Mouse (Mus musculus) midbrain, embryonic 13.5 days (tissue): ENCODE measurements around the gene Sstr3. TPM values are rescaled to one million over a fixed set of nuclear protein-coding genes. Genes with fewer than 3 reads are reported as not detected.

ENCODE experiments used
- polyA plus RNA-seq: library from polyadenylated mRNA; unstranded; fragments of >200 nt; fragmentation: Nextera tagmentation; extraction: Ambion mirVana; gene quantifications from 2 replicates; pipeline ENCODE4 v1.2.1, GENCODE M21; 2015

The Sstr3 gene
- polyA plus RNA-seq, 1 experiment from 2014 or later, result 0.26 TPM

Other genes starting within 250 kb of the Sstr3 start
- gene Csf2rb2, start 239.0 kb downstream of the Sstr3 start, polyA plus RNA-seq, result 0.09 and 0.34 TPM in 2 replicates
- 0.61 and 1.0 TPM in 2 replicates for gene Csf2rb, start 218.9 kb downstream of the Sstr3 start, polyA plus RNA-seq
- not detected in 2 replicates for gene Tex33, start 148.8 kb downstream of the Sstr3 start, polyA plus RNA-seq
- gene Tst, start 138.8 kb downstream of the Sstr3 start, polyA plus RNA-seq, result 6.5 and 8.8 TPM in 2 replicates
- gene Mpst, start 138.3 kb downstream of the Sstr3 start, polyA plus RNA-seq, result 1.3 and 2.8 TPM in 2 replicates
- gene Kctd17, start 116.1 kb downstream of the Sstr3 start, polyA plus RNA-seq, result 107 and 117 TPM in 2 replicates
- gene Tmprss6, start 76.1 kb downstream of the Sstr3 start, polyA plus RNA-seq, result 0.16 TPM in 1 of 2 replicates, not detected in the other
- not detected in 2 replicates for gene Il2rb, start 49.4 kb downstream of the Sstr3 start, polyA plus RNA-seq
- 4.8 and 5.6 TPM in 2 replicates for gene C1qtnf6, start 13.3 kb downstream of the Sstr3 start, polyA plus RNA-seq
- 3.2 and 5.6 TPM in 2 replicates for gene Rac2, start 28.1 kb upstream of the Sstr3 start, polyA plus RNA-seq
- 3.7 and 5.8 TPM in 2 replicates for gene Cyth4, start 52.4 kb upstream of the Sstr3 start, polyA plus RNA-seq
- gene Elfn2, start 174.1 kb upstream of the Sstr3 start, polyA plus RNA-seq, result 3.0 and 3.3 TPM in 2 replicates
- gene Mfng, start 228.8 kb upstream of the Sstr3 start, polyA plus RNA-seq, result 83.0 and 93.7 TPM in 2 replicates